Comparison of ENCODE assay signal across 13 mouse cellular contexts in the genomic region with DNA sequence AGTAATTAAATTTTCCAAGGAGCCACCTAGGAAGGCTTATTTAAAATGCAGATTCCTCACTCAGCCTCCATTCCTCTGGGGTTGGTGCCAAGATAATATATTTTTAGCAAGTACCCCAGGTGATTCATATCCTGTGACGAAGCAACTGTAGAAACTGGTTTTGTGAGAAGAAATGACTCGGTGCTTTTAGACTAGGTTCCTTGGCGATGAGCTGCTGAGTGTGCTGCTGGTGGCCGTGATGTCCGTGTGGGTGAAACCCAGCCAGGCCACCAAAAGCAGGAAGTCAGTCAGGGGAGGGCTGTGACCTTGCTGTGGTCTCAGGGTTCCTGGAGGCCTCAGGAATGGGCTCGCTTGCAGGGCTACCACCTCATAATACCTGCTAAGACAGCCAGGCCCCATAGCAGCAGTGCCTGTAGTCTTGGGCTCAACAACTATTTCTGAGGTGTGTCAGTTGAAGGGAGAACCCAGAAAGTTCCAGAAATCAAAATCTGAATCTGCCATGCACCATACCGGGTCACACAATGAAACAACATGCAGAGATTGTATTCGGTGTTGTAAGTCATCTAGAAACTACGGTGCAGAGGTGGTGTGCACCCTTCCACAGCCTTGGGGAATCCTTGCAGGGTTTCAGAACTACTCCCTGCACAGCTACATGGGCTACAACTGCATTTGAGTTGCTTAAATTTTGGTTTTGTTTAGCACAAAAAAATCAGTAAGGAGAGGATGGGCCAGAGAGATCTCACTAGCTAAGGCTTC. TPM values are rescaled to one million over a fixed set of nuclear protein-coding genes. Genes with fewer than 3 reads are reported as not detected.
DNase-seq lines count a peak whose midpoint lies in the region; ATAC-seq and TF ChIP-seq lines count a peak whose summit lies in the region.
"Had no signal": no experiment of that assay in that cellular context is flagged by ENCODE, and none has a peak within 500 bp of the region (broad histone marks: within the 10 kb centered on the region; RNA-seq: fewer than 3 reads in every experiment).

No protein-coding gene starts in this region.

- no peak overlapping the region for H3K27ac ChIP-seq in heart, embryonic 11.5 days (ENCODE audit: low read depth, low read length)
- no peak overlapping the region for H3K27ac ChIP-seq in intestine, embryonic 15.5 days
- H3K27ac ChIP-seq in gastrocnemius, adult 2 months = no peak overlapping the region
- H3K27ac ChIP-seq: hindbrain, embryonic 12.5 days; neural tube, embryonic 13.5 days had no signal

- intact Hi-C loops in gastrocnemius, adult 2 months (cut with DNase I) = no loop called here

- H3K27me3 ChIP-seq in heart, embryonic 11.5 days (ENCODE audit: control insufficient read depth, insufficient read depth, low read length) = no peaks in the 10 kb centered on the region
- H3K27me3 ChIP-seq in intestine, embryonic 15.5 days (replicated peaks) = no peaks in the 10 kb centered on the region
- H3K27me3 ChIP-seq: hindbrain, embryonic 12.5 days; neural tube, embryonic 13.5 days had no signal

- H3K4me2 ChIP-seq in heart, embryonic 11.5 days = no peak overlapping the region
- H3K4me2 ChIP-seq in intestine, embryonic 15.5 days (replicated peaks) = no peak overlapping the region
- H3K4me2 ChIP-seq: hindbrain, embryonic 12.5 days; neural tube, embryonic 13.5 days had no signal

- no peaks in the 10 kb centered on the region for H3K4me1 ChIP-seq in heart, embryonic 11.5 days (ENCODE audit: control insufficient read depth, insufficient read depth, low read length)
- H3K4me1 ChIP-seq in intestine, embryonic 15.5 days (replicated peaks) = no peaks in the 10 kb centered on the region
- H3K4me1 ChIP-seq: hindbrain, embryonic 12.5 days; neural tube, embryonic 13.5 days had no signal

- no peak overlapping the region for H3K4me3 ChIP-seq in heart, embryonic 11.5 days (ENCODE audit: low read depth, low read length)
- H3K4me3 ChIP-seq in intestine, embryonic 15.5 days (replicated peaks) = no peak overlapping the region
- H3K4me3 ChIP-seq in gastrocnemius, adult 2 months = no peak overlapping the region
- H3K4me3 ChIP-seq: hindbrain, embryonic 12.5 days; neural tube, embryonic 13.5 days had no signal

- 68% methylated on average over 9 of the region's 9 CpGs for WGBS in heart, embryonic 11.5 days (ENCODE audit: insufficient replicate concordance)
- WGBS in intestine, embryonic 15.5 days = 70% methylated on average over 9 of the region's 9 CpGs

- DNase-seq in heart, adult 8-10 months (ENCODE audit: low spot score) = peak; percentile 19
- peak; percentile 13 for DNase-seq in thymus, postnatal 4 days
- no peak for DNase-seq in thymus, postnatal 10 days (ENCODE audit: low spot score in 2 of 2)
- DNase-seq in left cerebral cortex, adult 9 months (ENCODE audit: low spot score in 2 of 2) = peak; percentile 37 to 56
- no peak for DNase-seq in retina, postnatal 1 day
- DNase-seq in gastrocnemius, adult 2 months = no peak
- DNase-seq: adrenal gland, adult 8-10 months; cerebellum, postnatal 14 days; kidney, postnatal 4 days had no signal

- TF ChIP-seq CTCF in gastrocnemius, adult 2 months (IDR thresholded peaks at IDR 0.05) = no peak

- no peaks in the 10 kb centered on the region for H3K9me3 ChIP-seq in heart, embryonic 11.5 days (replicated peaks; ENCODE audit: control insufficient read depth, low read length)
- H3K9me3 ChIP-seq in intestine, embryonic 15.5 days = no peaks in the 10 kb centered on the region
- H3K9me3 ChIP-seq: hindbrain, embryonic 12.5 days; neural tube, embryonic 13.5 days had no signal

- H3K36me3 ChIP-seq in heart, embryonic 11.5 days (ENCODE audit: control insufficient read depth, insufficient read depth, low read length) = no peaks in the 10 kb centered on the region
- H3K36me3 ChIP-seq in intestine, embryonic 15.5 days = no peaks in the 10 kb centered on the region
- H3K36me3 ChIP-seq: hindbrain, embryonic 12.5 days; neural tube, embryonic 13.5 days had no signal

- no peak for ATAC-seq in heart, embryonic 11.5 days (replicated peaks; ENCODE audit: insufficient number of reproducible peaks, low FRiP score, low TSS enrichment)
- no peak for ATAC-seq in intestine, embryonic 15.5 days

- H3K9ac ChIP-seq in heart, embryonic 11.5 days (ENCODE audit: low read depth, low read length) = no peak overlapping the region
- no peak overlapping the region for H3K9ac ChIP-seq in intestine, embryonic 15.5 days
- H3K9ac ChIP-seq: hindbrain, embryonic 12.5 days; neural tube, embryonic 13.5 days had no signal

RNA-seq across cellular contexts. Expression of a gene that starts 27.1 kb away (rescaled TPM):
- total RNA-seq in heart, adult 8-10 months (2022) = 10 to 100 TPM; 32.6 to 40.9 (median 37.7) TPM
- 21.9 and 24.7 TPM in 2 replicates for polyA plus RNA-seq in heart, embryonic 11.5 days (2014; fragmentation: Nextera tagmentation; extraction: Ambion mirVana)
- 20.0 and 20.3 TPM in 2 replicates for polyA plus RNA-seq in intestine, embryonic 15.5 days (2015; fragmentation: Nextera tagmentation; extraction: Ambion mirVana)
- 1 to 10 TPM; 4.2 to 6.7 TPM for total RNA-seq in gastrocnemius, adult 2 months (2021)

Comparison
In these comparisons a context has a peak if more than half of its experiments do, and no peak if none do; other contexts are left out.
1. DNase-seq: peak in heart, adult 8-10 months (single experiment), thymus, postnatal 4 days (single experiment) and left cerebral cortex, adult 9 months (2 of 2); none in thymus, postnatal 10 days (0 of 2), retina, postnatal 1 day (single experiment) and gastrocnemius, adult 2 months (single experiment).
2. RNA of a gene that starts 27.1 kb away (total RNA-seq): 32.6 to 40.9 TPM in heart, adult 8-10 months; 4.2 to 6.7 TPM in gastrocnemius, adult 2 months; every median in the first group is over 4 times any median in the second.